Mouse (Mus musculus) small intestine, adult 2 months (tissue): ENCODE measurements around the gene Smpd4. TPM values are rescaled to one million over a fixed set of nuclear protein-coding genes. Genes with fewer than 3 reads are reported as not detected.

Source experiments
- H3K27ac ChIP-seq: fragments of 200-500 bp; 2 replicates; pipeline ENCODE4 v1.5.1; 2012; ENCODE audit warnings: low read depth, low read length, control low read depth, inconsistent platforms; ENCODE audit not compliant: insufficient read depth
- H3K27me3 ChIP-seq: fragments of 200-500 bp; 2 replicates; pipeline ENCODE4 v1.6.1; 2012; ENCODE audit warnings: mild to moderate bottlenecking, moderate library complexity, low read length, inconsistent platforms; ENCODE audit not compliant: control insufficient read depth, insufficient read depth
- H3K36me3 ChIP-seq: fragments of 200-500 bp; 2 replicates; pipeline ENCODE4 v1.6.1; 2012; ENCODE audit warnings: mild to moderate bottlenecking, low read length, control low read depth, inconsistent platforms; ENCODE audit not compliant: control insufficient read depth, insufficient read depth
- H3K4me1 ChIP-seq: fragments of 200-500 bp; 2 replicates; pipeline ENCODE4 v1.6.1; 2012; ENCODE audit warnings: low read length, inconsistent platforms, mixed read lengths; ENCODE audit not compliant: control insufficient read depth, insufficient read depth, insufficient read length
- H3K4me3 ChIP-seq: fragments of 200-500 bp; 2 replicates; pipeline ENCODE4 v1.5.1; 2012; ENCODE audit warnings: low read depth, mild to moderate bottlenecking, control low read depth, inconsistent platforms, low read length, moderate library complexity
- CTCF ChIP-seq: fragments of 200-500 bp; IDR thresholded peaks from 2 replicates; pipeline ENCODE4 v1.5.1; 2012; ENCODE audit warnings: low read depth, mild to moderate bottlenecking, control low read depth, inconsistent platforms, low read length, moderate library complexity, mixed read lengths; ENCODE audit not compliant: insufficient replicate concordance, insufficient read length; ENCODE audit errors: extremely low read depth
- POLR2A ChIP-seq: fragments of 200-500 bp; IDR thresholded peaks from 2 replicates; pipeline ENCODE4 v1.6.1; 2012; ENCODE audit warnings: low read depth, mild to moderate bottlenecking, control low read depth, inconsistent platforms, low read length, moderate library complexity
- WGBS: fragments of 180-500 bp; shearing (Covaris S2); methylation state at CpG from one replicate; pipeline ENCODE4 v1.1.7; 2018; 5-methylcytosine and 5-hydroxymethylcytosine counted together
- polyA plus RNA-seq: library from polyadenylated mRNA; depleted of rRNA; stranded (reverse); fragments of >200 nt; gene quantifications from 2 replicates; pipeline ENCODE4 v1.2.3, GENCODE M21; 2012; rRNA removed

The Smpd4 gene
- polyA plus RNA-seq: 13.6 and 24.3 TPM in 2 replicates

- TF ChIP-seq CTCF: no peak
- TF ChIP-seq POLR2A: no peak
- WGBS: 1% methylated on average over 60 of the region's 60 CpGs
- Histone ChIP-seq H3K36me3 (peaks cover 7% of the 10 kb centered on the region), H3K4me3 (peak within 1 kb of the TSS; percentile 93), H3K4me1 (no peaks in the 10 kb centered on the region), H3K27me3 (no peaks in the 10 kb centered on the region), H3K27ac (no peak within 1 kb of the TSS)
Observed at GRCm38 (mm10) chr16:17619198-17620105, at the start of gene Smpd4. Gene Smpd4, plus strand, starts transcription at chr16:17619354.

GRCm38 (mm10) chr16:17575870-17576824, 43.0 kb upstream of the Smpd4 start:
- Histone ChIP-seq H3K4me1 (peaks cover 4% of the 10 kb centered on the region; the same call in 1 of the 2 replicates), H3K36me3 (no peaks in the 10 kb centered on the region), H3K27ac (0 out of 2 replicates have a peak overlapping the region, but pooled peaks have one; percentile 22), H3K4me3 (peak overlapping the region; percentile 71), H3K27me3 (no peaks in the 10 kb centered on the region)
- TF ChIP-seq POLR2A (no peak), CTCF (no peak)
- WGBS: 13% methylated on average over 45 of the region's 45 CpGs

GRCm38 (mm10) chr16:17576825-17577215, 42.3 kb upstream of the Smpd4 start:
- WGBS: 16% methylated on average over 8 of the region's 8 CpGs
- TF ChIP-seq POLR2A (no peak), CTCF (no peak)
- Histone ChIP-seq H3K27me3 (no peaks in the 10 kb centered on the region), H3K27ac (0 out of 2 replicates have a peak overlapping the region, but pooled peaks have one; percentile 22), H3K4me3 (peak overlapping the region; percentile 71), H3K36me3 (no peaks in the 10 kb centered on the region), H3K4me1 (peaks cover 4% of the 10 kb centered on the region; the same call in 1 of the 2 replicates)

- no peaks in the 10 kb centered on the region for H3K27me3 ChIP-seq
- TF ChIP-seq POLR2A (no peak), CTCF (peak; percentile 65; the same call in 1 of the 2 replicates)
- H3K4me3 ChIP-seq: no peak within 1 kb of the TSS
- H3K4me1 ChIP-seq: no peaks in the 10 kb centered on the region
- H3K36me3 ChIP-seq: no peaks in the 10 kb centered on the region
- WGBS: 33% methylated on average over 8 of the region's 8 CpGs
- H3K27ac ChIP-seq: no peak within 1 kb of the TSS
Observed at GRCm38 (mm10) chr16:17583064-17583463, 36.1 kb upstream of the Smpd4 start, which contains the start of gene Slc7a4. Gene Slc7a4, minus strand, starts transcription at chr16:17583214.

GRCm38 (mm10) chr16:17584555-17584954, 34.6 kb upstream of the Smpd4 start:
- Histone ChIP-seq H3K36me3 (no peaks in the 10 kb centered on the region), H3K27me3 (no peaks in the 10 kb centered on the region), H3K27ac (no peak overlapping the region), H3K4me1 (no peaks in the 10 kb centered on the region), H3K4me3 (no peak overlapping the region)
- TF ChIP-seq CTCF (no peak), POLR2A (no peak)
- 93% methylated on average over 7 of the region's 7 CpGs for WGBS

GRCm38 (mm10) chr16:17590731-17591130, 28.4 kb upstream of the Smpd4 start:
- H3K36me3 ChIP-seq: no peaks in the 10 kb centered on the region
- H3K27ac ChIP-seq: no peak overlapping the region
- H3K4me1 ChIP-seq: no peaks in the 10 kb centered on the region
- TF ChIP-seq CTCF (no peak), POLR2A (no peak)
- no peak overlapping the region for H3K4me3 ChIP-seq
- 68% methylated on average over 2 of the region's 2 CpGs for WGBS
- no peaks in the 10 kb centered on the region for H3K27me3 ChIP-seq

GRCm38 (mm10) chr16:17600944-17601562, 18.1 kb upstream of the Smpd4 start:
- Histone ChIP-seq H3K27me3 (no peaks in the 10 kb centered on the region), H3K4me1 (no peaks in the 10 kb centered on the region), H3K36me3 (no peaks in the 10 kb centered on the region), H3K4me3 (no peak overlapping the region), H3K27ac (no peak overlapping the region)
- TF ChIP-seq CTCF: no peak
- TF ChIP-seq POLR2A: no peak
- WGBS: 23% methylated on average over 3 of the region's 3 CpGs
